Mouse (Mus musculus) CH12F3 (cell line): ENCODE results near the gene Dhh.
"Not testable (repeated sequence)": the region's sequence is repeated elsewhere in the genome, so short reads cannot be mapped to it uniquely, and the experiment has no call there.

ENCODE experiments used
- in situ Hi-C: fragments of 300-500 bp; cut with MboI; formaldehyde crosslinking; loops from 2 replicates; pipeline ENCODE4 v1.14.3; 2020; ENCODE audit warnings: low sequenced_read_pairs

The Dhh gene

DNA sequence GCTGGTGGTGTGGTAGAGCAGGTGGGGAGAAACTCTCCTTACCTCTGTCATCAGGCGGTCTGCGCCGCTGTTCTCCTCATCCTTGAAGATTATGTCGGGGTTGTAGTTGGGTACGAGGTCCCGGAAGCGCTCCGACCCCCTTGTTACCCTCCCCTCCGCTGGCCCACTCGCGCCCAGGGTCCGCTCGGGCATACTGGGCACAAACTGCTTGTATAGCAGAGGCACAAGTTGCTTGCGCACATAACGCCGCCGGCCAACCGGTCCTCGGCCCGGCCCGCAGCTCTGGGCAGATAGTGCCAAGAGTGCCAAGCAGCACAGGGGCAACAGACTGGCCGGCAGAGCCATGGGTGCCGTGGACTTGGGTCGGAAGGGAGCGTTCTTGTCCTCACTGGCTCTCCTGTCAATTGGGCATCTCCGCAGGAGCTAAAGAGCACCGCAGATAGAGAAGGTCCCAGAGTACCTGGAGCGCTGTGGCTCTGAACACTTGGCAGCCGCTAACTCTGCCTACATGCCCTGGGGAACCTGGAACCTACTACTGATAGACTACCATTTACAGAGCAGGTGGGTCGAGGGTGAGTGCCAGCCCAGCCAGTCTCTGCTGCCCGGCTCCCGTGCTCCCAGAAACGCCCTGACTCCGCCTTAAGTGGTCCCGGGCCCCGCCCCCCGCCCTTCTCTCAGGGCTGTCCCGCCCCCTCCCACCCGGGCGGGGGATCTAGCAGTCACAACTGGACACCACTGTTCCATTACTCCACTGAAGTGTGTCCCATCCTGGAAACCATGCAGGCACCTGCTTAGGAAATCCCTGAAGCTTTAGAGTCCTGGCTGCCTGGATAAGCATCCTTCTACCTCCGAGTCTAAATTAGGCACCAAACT lies at the start of gene Dhh:
Gene Dhh (minus strand): TSS at position 613 of the 873 bp plus-strand sequence.
- in situ Hi-C loops, result no loop called here

DNA sequence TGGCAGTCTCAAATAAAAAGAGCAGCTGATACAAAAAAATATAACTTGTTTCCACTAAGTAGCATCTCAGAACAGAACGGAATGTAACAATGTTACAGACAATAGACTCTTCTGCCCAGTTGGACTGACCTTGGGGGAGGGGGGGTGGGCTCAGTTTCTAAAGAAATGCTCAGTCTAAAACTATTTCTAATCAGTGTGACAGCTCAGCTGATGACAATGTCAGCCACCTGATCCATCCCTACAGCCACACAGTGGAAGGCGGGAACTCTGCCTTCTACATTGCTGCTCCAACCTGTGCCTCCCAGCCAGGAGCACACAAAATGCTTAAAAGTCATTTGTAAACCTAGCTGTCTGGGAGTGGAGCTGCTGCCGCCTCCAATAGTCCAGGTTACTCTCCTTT lies 49.5 kb upstream of the Dhh start:
- in situ Hi-C loops, result no loop called here

DNA sequence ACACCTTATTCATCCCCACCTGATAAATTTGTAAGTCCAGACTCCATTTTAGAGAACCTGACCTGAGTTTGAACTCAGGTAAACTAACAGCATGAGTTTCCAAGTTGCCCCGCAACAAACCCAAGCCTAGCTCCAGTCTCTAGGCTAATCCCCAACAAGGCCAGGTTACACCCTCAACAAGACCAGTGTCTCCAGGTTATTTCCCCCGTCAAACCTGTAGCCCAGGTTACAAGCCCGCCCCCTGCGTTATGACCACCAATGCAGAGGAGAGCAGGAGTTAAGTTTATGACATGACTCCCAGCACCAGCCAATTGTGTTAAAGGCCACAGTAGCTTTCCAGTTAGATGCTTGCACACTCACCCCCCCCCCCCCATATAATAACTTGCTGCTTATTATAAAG lies 44.8 kb upstream of the Dhh start:
- in situ Hi-C loops, result no loop called here

DNA sequence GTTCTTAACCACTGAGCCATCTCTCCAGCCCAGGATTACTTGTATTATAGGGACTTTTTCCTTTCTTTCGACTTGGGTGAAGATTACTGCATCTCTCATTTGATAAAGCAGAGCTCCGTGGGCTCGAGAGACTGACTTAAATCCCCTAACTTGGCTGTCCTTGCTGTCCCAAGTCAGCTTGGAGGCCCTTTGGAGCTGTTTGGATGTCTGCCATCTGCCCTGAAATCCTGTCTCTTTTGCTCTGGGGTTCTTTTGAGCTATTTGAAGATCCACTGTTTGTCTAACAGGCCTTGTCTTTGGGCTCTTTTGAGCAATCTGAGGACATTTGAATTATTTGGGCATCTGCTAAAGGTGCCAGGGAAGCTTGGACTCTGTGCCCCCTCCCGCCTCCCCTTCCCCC lies 43.7 kb upstream of the Dhh start:
- in situ Hi-C loops, result no loop called here

DNA sequence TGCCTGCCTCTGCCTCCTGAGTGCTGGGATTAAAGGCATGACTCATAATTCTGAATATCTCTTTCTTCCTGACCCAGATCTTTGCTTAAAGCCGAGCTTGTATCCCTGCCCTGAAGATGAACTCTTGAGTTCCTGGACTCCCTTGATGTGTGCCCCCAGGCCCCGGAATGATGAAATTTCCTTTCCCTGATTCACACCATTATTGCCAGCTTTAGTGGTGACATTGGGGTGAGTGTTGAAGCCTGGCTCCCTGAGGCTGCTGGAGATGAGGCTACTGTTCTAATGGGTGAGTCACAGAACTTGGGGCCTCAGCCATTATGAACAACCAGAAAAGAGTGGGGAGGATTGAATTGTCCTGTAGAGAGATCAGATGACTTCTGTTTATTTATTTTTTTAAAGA lies 43.2 kb upstream of the Dhh start:
- in situ Hi-C loops, result no loop called here

DNA sequence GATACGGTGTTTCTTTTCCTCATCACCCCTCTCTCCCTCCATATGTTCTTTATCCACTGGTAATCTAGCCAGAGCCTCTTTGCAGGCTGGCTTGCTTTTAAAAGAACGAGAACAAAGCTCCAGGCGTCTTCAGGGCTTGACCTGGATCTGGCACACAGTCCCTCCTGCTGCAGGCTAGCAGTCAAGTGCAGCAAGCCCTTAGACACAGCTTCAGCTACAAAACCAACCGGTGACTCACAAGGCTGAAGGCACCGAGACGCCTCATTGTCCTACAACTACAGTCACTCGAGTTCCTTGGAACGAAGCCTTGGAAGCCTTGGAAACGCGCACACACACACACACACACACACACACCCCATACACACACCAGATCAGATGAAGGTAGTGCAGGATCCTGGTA lies 42.5 kb upstream of the Dhh start:
- in situ Hi-C loops, result no loop called here

DNA sequence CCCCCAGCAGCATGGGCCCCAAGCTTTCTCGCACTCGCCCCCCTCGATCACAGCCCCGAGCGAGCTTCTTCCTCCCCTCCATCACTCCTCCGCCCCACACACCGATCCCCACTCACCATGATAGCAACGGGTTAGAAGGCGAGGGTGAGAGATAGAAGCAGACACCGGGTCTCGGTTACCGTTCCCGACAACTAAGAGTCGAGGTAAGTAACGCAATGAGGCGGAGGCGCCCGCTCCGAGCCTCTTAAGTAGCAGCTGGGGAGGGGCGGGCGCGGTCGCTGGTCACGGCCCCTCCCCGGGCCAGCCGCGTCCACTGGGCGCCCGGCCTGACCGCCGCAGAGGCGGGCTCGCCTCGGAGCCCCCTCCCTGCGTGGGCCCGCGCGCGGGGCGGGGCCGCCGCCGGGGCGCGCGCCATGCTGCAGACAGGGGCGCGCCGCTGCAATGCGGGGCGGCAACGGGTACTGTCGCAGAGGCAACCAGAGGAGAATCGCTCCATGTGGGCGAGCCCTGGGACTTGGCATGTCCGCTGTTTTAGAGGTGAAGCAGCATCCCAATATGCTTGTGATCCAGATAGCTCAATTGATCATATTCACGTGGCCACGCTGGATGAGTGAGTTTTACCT lies 36.0 kb upstream of the Dhh start, which contains the start of gene Tuba1b:
Gene Tuba1b (minus strand): TSS at position 349 of the 623 bp plus-strand sequence.
- in situ Hi-C loops, result no loop called here

DNA sequence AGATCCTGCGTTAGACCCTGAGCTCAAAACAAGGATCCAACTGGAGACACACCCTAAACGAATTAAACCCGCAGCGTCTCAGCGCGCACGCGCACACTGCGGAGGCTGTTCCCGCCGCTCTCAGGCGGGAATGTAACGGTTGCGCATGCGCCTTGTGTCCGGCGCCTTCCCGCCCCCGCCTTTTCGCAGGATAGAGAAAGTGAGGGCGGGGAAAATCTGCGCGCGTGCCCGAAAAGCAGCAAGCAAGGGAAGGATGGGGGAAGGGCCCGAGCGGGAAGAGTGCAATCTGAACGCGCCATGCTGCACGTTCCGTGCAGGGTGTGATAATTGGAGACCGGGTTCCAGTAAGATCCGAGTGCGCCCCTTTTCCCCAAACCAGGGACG lies 35.5 kb upstream of the Dhh start:
- in situ Hi-C loops, result no loop called here

DNA sequence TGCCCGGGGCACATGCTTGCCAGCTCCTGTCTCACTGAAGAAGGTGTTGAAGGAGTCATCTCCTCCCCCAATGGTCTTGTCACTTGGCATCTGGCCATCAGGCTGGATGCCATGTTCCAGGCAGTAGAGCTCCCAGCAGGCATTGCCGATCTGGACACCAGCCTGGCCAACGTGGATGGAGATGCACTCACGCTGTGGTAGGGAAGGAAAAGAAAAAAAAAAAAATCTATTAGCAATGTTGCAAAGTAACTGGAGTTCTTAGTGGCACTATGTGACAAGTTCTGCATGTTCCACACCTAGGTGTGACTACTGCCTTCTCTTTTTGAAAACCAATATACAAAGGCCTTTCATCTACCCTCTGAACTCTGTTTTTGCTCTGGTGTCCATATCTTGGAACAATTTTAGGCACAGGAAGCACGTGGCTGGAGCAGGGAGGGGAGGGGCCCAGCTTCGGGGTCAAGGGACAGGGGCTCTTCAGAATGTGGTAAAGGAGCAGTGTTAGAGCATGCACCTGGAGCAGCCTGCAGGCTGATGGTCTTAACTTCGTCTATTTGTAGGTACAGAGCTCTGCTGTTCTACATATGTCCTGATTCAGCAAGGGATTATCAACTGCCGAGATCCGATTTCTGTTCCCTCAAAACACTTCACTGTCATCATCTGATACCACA lies 34.8 kb upstream of the Dhh start:
- in situ Hi-C loops, result not testable (repeated sequence)

DNA sequence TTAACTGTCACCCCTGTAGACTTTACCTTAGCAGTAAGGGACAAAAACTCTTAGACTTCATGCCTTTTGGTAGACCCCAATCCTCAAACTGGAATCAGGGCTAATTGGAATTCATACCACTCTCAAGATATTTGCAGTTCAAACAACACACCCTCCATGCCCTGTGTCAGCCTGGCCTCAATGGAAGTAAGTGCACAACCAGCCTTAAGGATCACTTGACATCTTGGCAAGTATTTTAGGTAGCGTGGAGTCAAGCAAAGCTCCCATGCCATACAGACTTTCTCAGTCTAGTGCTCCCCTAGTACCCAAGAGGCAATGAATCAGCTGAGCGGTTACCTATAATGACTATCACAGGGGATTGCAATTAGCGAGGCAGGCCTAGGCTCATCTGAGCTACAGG lies 32.7 kb upstream of the Dhh start:
- in situ Hi-C loops, result no loop called here

DNA sequence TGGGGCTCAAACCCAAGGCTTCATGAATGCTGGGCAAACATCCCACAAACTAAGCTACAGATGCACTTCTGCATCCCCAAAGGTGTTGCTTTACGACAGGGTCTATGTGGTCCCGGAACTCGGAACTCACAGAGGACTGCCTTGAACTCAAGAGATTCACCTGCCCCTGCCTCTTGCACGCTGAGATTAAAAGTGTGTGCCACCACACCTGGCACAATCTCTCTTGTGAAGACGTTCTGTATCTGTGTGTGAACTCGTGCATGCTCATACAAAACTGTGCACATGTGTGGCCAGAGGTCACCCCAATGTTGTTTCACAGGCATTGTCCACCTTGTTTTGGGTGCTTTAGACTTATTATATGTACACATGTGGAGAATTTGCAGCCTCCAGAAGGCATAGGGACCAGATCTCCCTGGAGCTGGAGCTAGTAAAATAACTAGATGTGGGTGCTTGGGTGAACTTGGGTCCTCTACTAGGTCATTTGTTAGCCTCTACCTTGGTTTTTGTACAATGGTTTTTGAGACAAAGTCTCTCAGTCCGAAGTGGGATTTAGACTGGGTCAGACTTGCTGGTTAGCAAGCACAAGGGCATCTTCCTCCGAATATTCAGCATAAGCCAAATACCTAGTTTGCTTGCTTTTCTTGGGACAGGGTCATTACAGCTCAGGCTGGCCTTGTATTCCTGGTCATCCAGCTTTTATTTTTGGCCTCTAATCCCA lies 31.8 kb upstream of the Dhh start:
- in situ Hi-C loops, result no loop called here

DNA sequence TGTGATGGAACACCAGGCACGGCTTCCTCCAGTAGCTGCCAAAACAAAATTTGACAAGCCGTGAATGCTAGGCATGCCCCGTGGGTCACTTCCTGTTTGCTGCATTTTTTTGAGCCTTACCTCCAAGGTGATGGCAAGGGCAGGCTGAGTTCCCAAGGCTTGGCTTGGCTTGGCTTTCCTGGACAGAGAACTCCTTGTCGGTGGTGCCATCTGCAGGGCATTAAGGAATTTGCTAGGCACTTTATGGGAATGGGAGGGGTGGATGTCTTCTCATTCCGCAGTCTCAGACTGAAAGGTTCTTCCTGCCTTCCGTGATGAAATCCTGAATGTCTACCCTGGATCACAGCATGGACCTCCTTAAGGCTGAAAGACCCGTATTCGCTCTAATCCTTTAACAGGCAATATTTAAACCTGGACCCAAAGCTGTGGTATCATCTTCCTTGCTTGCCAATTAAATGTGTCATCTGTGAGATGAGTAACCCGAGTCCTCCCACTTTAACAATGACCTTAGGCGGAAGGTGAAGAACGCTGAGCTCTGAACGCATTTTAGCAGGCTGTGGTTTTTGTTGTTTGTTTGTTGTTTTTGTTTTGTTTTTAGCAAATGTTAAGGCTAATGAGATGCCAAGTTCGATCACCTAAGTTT lies 30.4 kb upstream of the Dhh start:
- in situ Hi-C loops, result no loop called here

DNA sequence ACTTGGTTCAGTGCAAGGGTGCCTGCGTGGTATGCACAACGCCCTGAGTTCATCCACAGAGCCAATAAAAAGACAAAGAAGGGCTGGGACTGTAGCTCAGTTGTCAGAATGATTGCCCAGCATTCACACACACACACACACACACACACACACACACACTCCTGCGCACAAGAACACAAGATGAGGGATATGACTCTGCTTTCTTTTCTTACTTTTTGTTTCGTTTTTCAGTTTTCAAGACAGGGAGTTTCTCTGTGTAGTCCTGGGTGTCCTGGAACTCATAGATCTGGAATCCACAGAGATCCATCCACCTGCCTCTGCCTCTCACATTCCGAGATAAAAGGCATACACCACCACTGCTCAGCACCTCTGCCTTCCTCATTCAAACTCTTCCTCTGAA lies 29.2 kb upstream of the Dhh start:
- in situ Hi-C loops, result no loop called here

DNA sequence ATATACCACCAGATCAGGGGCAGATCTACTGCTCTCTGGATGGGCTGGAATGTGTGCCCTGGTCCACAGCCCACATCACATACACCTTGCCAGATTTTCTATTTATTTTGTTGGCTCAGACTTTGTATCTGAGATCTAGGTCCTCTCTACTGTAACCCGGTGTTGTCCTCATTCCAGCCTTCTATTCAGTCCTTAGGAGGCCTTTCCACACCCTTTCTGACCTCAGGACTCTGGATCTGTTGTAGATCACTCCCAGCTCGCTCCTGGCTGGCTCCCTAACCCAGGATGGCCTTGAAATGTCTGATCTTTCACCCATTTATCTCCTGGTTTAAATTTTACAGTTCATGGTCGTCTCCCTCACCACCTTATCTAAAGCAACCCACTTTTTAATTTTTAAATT lies 26.3 kb upstream of the Dhh start:
- in situ Hi-C loops, result no loop called here

DNA sequence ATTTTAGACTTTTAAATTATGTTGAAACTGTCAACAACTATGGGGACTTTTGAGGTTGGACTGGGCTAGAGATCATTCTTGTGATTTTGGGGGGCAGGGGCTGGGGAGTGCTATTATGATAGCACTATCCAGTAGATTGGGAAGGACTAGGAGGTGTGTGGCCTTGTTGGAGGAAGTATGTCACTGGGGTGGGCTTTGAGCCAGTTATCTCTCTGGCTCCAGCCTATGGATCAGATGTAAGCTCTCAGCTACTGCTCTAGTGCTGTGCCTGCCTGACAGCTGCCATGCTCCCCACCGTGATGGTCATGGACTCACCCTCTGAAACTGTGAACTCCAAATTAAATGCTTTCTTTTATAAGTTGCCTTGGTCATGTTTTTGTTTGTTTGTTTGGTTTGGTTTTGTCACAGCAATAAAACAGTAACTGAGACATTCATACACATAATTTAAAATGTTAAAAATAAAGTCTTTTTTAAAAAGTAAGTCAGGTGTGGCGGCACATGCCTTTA lies 24.7 kb upstream of the Dhh start:
- in situ Hi-C loops, result no loop called here

DNA sequence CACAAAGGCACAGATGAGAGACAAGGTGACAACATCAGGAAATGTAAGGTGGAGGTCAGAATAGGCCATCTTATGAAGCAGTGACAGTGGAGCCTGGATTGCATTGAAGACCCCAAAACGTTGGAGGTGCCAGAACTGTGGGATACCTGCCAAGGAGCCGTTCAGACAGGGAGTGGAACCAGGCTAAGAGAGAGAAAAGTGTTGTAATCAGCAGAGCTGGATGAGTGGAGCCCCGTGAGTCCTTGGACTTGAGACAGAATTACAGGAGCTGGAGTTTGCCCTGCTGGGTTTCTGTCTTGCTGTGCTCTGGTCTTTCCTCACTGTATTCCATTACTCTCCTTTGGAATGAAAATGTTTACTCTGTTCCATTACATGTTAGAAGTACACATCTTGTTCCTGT lies 24.2 kb upstream of the Dhh start:
- in situ Hi-C loops, result no loop called here

DNA sequence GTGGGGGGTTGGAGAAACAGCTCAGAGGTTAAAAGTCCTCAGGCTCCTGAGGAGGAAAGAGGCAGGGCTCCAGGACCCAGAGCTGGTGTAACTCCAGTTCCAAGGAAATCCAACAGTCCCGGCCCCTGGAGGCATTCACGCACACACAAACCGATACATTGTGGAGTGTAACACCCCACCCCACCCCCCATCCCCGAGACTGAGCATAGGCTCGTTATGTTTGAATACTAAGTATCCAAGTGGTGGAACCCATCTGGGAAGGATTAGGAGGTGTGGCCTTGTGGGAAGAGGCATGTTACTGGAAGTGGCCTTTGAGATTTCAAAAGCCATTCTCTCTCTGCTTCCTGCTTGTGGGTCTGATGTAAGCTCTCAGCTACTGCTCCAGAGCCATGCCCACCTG lies 23.2 kb upstream of the Dhh start:
- in situ Hi-C loops, result no loop called here

DNA sequence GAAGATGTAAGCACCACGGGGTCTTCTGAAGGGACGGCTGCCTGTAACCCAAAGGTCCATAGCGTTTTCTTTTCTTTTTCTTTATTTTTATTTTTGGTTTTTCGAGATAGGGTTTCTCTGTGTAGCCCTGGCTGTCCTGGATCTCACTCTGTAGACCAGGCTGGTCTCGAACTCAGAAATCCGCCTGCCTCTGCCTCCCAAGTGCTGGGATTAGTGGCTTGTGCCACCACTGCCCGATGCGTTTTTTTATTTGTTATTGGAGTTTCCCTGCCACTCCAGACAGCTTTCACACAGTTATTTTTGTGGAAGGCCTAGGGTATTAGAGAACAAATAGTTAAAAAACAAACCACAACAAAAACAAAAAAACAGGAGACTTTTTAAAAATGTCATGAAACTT lies 20.2 kb upstream of the Dhh start:
- in situ Hi-C loops, result not testable (repeated sequence)

DNA sequence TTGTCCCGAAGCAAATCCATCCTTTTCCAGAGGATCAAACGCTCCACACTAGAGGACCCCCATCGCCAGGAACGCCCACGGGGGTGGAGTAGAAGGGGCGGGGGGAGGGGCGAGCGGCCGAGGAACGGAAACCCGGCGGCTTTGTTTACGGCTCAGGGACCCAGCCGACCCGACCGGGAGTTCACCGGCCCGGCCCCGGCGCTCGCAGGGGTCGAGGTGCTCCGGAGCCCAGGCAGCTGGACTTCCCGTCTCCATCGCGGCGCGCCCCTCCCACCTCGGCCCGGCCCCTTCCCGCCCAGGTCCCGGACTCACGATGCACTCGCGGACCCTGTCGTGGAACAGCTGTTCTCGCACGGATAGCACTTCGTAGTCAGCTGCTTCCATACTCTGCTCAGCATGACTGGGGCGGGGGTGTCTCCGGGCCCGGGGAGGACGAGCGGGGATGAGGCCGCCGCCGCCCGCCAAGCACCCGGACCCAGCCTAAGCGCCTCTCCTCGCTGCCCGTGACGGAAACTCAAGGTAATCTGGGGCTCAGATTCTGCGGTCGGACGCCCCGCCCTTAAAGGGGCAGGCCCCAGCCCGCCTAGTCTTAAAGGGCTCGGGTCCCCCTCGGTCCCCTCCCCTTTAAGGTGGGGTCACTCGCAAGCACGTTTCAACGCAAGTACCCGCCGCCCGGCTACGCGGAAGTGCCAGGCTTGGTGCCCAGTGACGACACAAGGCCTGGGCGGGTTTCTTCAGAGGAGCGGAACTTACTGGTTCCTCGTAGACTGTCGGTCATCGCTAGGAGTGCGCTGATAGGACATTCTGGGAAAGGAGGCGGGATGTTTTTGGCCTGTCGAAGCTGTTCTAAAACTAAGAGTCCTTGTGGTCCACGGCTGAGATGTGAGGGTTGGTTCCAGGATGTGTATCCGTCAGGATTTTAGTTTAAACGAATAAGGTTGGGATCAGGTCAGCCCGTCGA lies 19.5 kb upstream of the Dhh start, which contains the start of gene Lmbr1l:
Gene Lmbr1l (minus strand): TSS at position 694 of the 961 bp plus-strand sequence.
- in situ Hi-C loops, result no loop called here
